Mouse (Mus musculus): ENCODE data around the gene Krt34. TPM values are rescaled to one million over a fixed set of nuclear protein-coding genes. Genes with fewer than 3 reads are reported as not detected.

Krt34 gene
- polyA plus RNA-seq (2017; shearing (Covaris generic)): not detected

GRCm38 (mm10) chr11:100041454-100041853, at the start of gene Krt34:
Krt34 (minus strand) TSS chr11:100041554.

DNA sequence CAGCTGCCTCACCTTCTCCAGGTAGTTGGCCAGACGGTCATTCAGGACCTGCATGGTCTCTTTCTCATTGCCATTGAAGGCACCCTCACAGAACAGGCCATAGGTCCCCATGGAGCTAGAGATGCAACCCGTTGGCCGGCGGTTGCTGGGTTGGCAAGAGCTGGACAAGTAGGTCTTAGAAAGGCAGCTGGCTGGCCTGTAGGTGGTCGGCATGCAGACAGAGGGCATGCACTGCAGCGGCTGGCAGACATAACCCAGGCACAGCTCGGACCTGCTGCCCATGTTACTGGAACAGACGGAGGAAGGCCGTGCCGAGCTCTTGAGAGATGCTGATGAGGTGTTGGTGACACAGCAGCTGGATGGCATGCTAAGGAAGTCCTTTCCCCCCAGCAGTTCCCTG, 46.5 kb upstream of the Krt34 start, which contains the start of gene Krt32:
Krt32 (minus strand) TSS at position 366 of the 400 bp plus-strand sequence.

DNA sequence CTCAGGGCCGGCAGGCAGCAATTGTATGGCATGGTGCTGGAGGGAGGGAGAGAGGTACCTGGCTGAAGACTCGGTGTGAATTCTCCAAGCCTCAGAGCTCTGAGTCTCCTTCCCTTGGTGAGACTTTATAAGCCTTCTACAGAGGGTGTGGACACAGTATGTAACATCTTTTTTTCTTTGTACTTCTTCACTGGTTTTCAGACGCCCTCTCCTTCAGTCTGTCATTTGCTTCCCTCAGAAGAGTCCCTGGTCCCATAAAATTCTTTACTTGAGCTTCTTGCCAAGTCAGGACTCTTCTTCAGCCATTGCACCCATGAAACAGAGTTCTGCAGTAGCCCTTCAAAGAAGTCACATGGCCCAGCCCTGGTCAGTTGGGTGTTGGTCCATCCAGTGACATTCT, 9.1 kb upstream of the Krt34 start, which contains the start of gene Krt31:
Krt31 (minus strand) TSS at position 101 of the 400 bp plus-strand sequence.

DNA sequence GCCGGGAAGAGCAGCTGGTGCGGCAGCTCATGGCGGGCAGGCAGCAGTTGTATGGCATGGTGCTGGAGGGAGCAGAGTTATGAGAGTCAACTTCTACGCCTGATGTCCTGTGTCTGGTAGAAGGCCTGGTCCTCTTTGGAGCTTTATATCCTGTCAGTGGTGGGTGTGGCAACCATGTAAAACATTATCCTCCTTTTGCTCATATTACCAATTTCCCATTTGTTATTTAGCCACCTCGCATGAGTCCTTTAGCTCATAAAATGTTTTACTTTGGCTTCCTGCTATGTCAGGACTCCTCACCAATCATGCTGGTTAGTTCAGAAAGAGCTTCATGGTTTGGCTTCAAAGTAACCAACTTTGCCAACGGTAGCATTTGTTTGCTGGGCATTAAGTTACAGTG, 11.6 kb downstream of the Krt34 start, which contains the start of gene Krt33b:
Krt33b (minus strand) TSS at position 101 of the 400 bp plus-strand sequence.

GRCm38 (mm10) chr11:100016112-100016511, 25.2 kb downstream of the Krt34 start, which contains the start of gene Krt33a:
Krt33a (minus strand) TSS chr11:100016212.

GRCm38 (mm10) chr11:99993620-99994383, 47.6 kb downstream of the Krt34 start, which contains the start of gene Krtap17-1:
Krtap17-1 (minus strand) TSS chr11:99993994.

Other genes starting within 250 kb of the Krt34 start
- gene Gm11596, start 248.1 kb downstream of the Krt34 start, polyA plus RNA-seq (2017; shearing (Covaris generic)): not detected
- not detected for gene Gm11569, start 242.6 kb downstream of the Krt34 start, polyA plus RNA-seq (2017; shearing (Covaris generic))
- gene Gm11554, start 237.1 kb downstream of the Krt34 start, polyA plus RNA-seq (2017; shearing (Covaris generic)): not detected
- not detected for gene Krtap4-13, start 231.7 kb downstream of the Krt34 start, polyA plus RNA-seq (2017; shearing (Covaris generic))
- not detected for gene Gm11564, start 225.9 kb downstream of the Krt34 start, polyA plus RNA-seq (2017; shearing (Covaris generic))
- not detected for gene 2300003K06Rik, start 203.5 kb downstream of the Krt34 start, polyA plus RNA-seq (2017; shearing (Covaris generic))
- gene Krtap4-16, start 189.9 kb downstream of the Krt34 start, polyA plus RNA-seq (2017; shearing (Covaris generic)): not detected
- gene Gm11568, start 183.6 kb downstream of the Krt34 start, polyA plus RNA-seq (2017; shearing (Covaris generic)): under 1 TPM in 1 of 2 experiments, not detected in 1; 0.55 TPM
- gene Gm11559, start 177.1 kb downstream of the Krt34 start, polyA plus RNA-seq (2017; shearing (Covaris generic)): not detected
- gene Krtap9-1, start 168.2 kb downstream of the Krt34 start, polyA plus RNA-seq (2017; shearing (Covaris generic)): not detected
- gene Gm11567, start 162.4 kb downstream of the Krt34 start, polyA plus RNA-seq (2017; shearing (Covaris generic)): not detected
- not detected for gene Krtap31-1, start 133.6 kb downstream of the Krt34 start, polyA plus RNA-seq (2017; shearing (Covaris generic))
- gene Gm11565, start 126.8 kb downstream of the Krt34 start, polyA plus RNA-seq (2017; shearing (Covaris generic)): not detected
- not detected for gene Krtap31-2, start 105.3 kb downstream of the Krt34 start, polyA plus RNA-seq (2017; shearing (Covaris generic))
- not detected for gene Krtap9-5, start 93.1 kb downstream of the Krt34 start, polyA plus RNA-seq (2017; shearing (Covaris generic))
- not detected for gene Krtap29-1, start 62.5 kb downstream of the Krt34 start, polyA plus RNA-seq (2017; shearing (Covaris generic))
- not detected for gene Krtap16-1, start 55.0 kb downstream of the Krt34 start, polyA plus RNA-seq (2017; shearing (Covaris generic))
- not detected for gene Krtap17-1, start 47.6 kb downstream of the Krt34 start, polyA plus RNA-seq (2017; shearing (Covaris generic))
- gene Krt33a, start 25.3 kb downstream of the Krt34 start, polyA plus RNA-seq (2017; shearing (Covaris generic)): under 1 TPM in 1 of 2 experiments, not detected in 1; 0.23 TPM
- not detected for gene Krt33b, start 11.7 kb downstream of the Krt34 start, polyA plus RNA-seq (2017; shearing (Covaris generic))
- under 1 TPM in 1 of 2 experiments, not detected in 1; 0.15 TPM for gene Krt31, start 9.0 kb upstream of the Krt34 start, polyA plus RNA-seq (2017; shearing (Covaris generic))
- gene Krt32, start 46.7 kb upstream of the Krt34 start, polyA plus RNA-seq (2017; shearing (Covaris generic)): not detected
- not detected for gene Krt35, start 54.7 kb upstream of the Krt34 start, polyA plus RNA-seq (2017; shearing (Covaris generic))
- not detected for gene Krt36, start 64.1 kb upstream of the Krt34 start, polyA plus RNA-seq (2017; shearing (Covaris generic))
- gene Krt13, start 80.0 kb upstream of the Krt34 start, polyA plus RNA-seq (2017; shearing (Covaris generic)): not detected
- not detected for gene Krt15, start 94.4 kb upstream of the Krt34 start, polyA plus RNA-seq (2017; shearing (Covaris generic))
- gene Krt19, start 107.1 kb upstream of the Krt34 start, polyA plus RNA-seq (2017; shearing (Covaris generic)): under 1 TPM in 1 of 2 experiments, not detected in 1; 0.28 TPM
- gene Krt9, start 151.7 kb upstream of the Krt34 start, polyA plus RNA-seq (2017; shearing (Covaris generic)): under 1 TPM in 1 of 2 experiments, not detected in 1; 0.06 TPM
- under 1 TPM in 1 of 2 experiments, not detected in 1; 0.15 TPM for gene Krt14, start 166.0 kb upstream of the Krt34 start, polyA plus RNA-seq (2017; shearing (Covaris generic))
- under 1 TPM in 1 of 2 experiments, not detected in 1; 0.27 TPM for gene Krt16, start 207.3 kb upstream of the Krt34 start, polyA plus RNA-seq (2017; shearing (Covaris generic))
- gene Krt17, start 219.5 kb upstream of the Krt34 start, polyA plus RNA-seq (2017; shearing (Covaris generic)): under 1 TPM in 1 of 2 experiments, not detected in 1; 0.31 TPM
- gene Krt42, start 228.3 kb upstream of the Krt34 start, polyA plus RNA-seq (2017; shearing (Covaris generic)): not detected